Mouse (Mus musculus) kidney, embryonic 15.5 days (tissue): Measurements from ENCODE around the gene BC017158. TPM values are rescaled to one million over a fixed set of nuclear protein-coding genes. Genes with fewer than 3 reads are reported as not detected.
"Not testable (repeated sequence)": the region's sequence is repeated elsewhere in the genome, so short reads cannot be mapped to it uniquely, and the experiment has no call there.

Experiments used
- ATAC-seq: fragments of 200-750 bp; cut with Nextera tagmentation; replicated peaks from 2 replicates; pipeline ENCODE4 v1.8.0; 2017; ENCODE audit warnings: moderate TSS enrichment; ENCODE audit not compliant: low FRiP score
- H3K27ac ChIP-seq: fragments of 300-500 bp; sonication (generic); 2 replicates; pipeline ENCODE4 v1.5.1; 2015; ENCODE audit warnings: mild to moderate bottlenecking, inconsistent platforms
- H3K27me3 ChIP-seq: fragments of 300-500 bp; sonication (generic); 2 replicates; pipeline ENCODE4 v1.6.1; 2015; ENCODE audit warnings: inconsistent platforms
- H3K36me3 ChIP-seq: fragments of 300-500 bp; sonication (generic); 2 replicates; pipeline ENCODE4 v1.6.1; 2015; ENCODE audit warnings: inconsistent platforms
- H3K4me1 ChIP-seq: fragments of 300-500 bp; sonication (generic); 2 replicates; pipeline ENCODE4 v1.6.1; 2015; ENCODE audit warnings: inconsistent platforms
- H3K4me2 ChIP-seq: fragments of 300-500 bp; sonication (generic); 2 replicates; pipeline ENCODE4 v1.6.1; 2015; ENCODE audit warnings: moderate library complexity, mild to moderate bottlenecking, inconsistent platforms
- H3K4me3 ChIP-seq: fragments of 300-500 bp; sonication (generic); replicated peaks from 2 replicates; pipeline ENCODE4 v1.5.1; 2015; ENCODE audit warnings: mild to moderate bottlenecking, inconsistent platforms
- H3K9ac ChIP-seq: fragments of 300-500 bp; sonication (generic); 2 replicates; pipeline ENCODE4 v1.6.1; 2015; ENCODE audit warnings: mild to moderate bottlenecking, inconsistent platforms
- H3K9me3 ChIP-seq: fragments of 300-500 bp; sonication (generic); replicated peaks from 2 replicates; pipeline ENCODE4 v1.6.1; 2016; ENCODE audit warnings: inconsistent platforms
- WGBS: fragments of 180-500 bp; shearing (Covaris S2); methylation state at CpG from one replicate; pipeline ENCODE4 v1.1.7; 2015; ENCODE audit warnings: mixed read lengths; 5-methylcytosine and 5-hydroxymethylcytosine counted together
- polyA plus RNA-seq: library from polyadenylated mRNA; unstranded; fragments of >200 nt; fragmentation: Nextera tagmentation; extraction: Ambion mirVana; gene quantifications from 2 replicates; pipeline ENCODE4 v1.2.1, GENCODE M21; 2015

Gene BC017158
- polyA plus RNA-seq = 29.1 and 31.7 TPM in 2 replicates

GRCm38 (mm10) chr7:128297617-128298480 lies at the start of gene BC017158:
Gene BC017158 (minus strand): TSS chr7:128298170.
- Histone ChIP-seq H3K4me3 (peak within 1 kb of the TSS; percentile 85), H3K4me2 (peak within 1 kb of the TSS; percentile 76), H3K36me3 (peaks cover 21% of the 10 kb centered on the region), H3K27ac (peak within 1 kb of the TSS; percentile 88), H3K9me3 (no peaks in the 10 kb centered on the region), H3K27me3 (peaks cover 2% of the 10 kb centered on the region; the same call in 1 of the 2 replicates), H3K4me1 (peaks cover 17% of the 10 kb centered on the region), H3K9ac (peak within 1 kb of the TSS; percentile 92)
- peak; percentile 79 for ATAC-seq
- WGBS = 1% methylated on average over 47 of the region's 47 CpGs

GRCm38 (mm10) chr7:128346991-128347390 lies 49.0 kb upstream of the BC017158 start:
- no peak overlapping the region for H3K4me2 ChIP-seq
- H3K27me3 ChIP-seq = no peaks in the 10 kb centered on the region
- H3K9me3 ChIP-seq = no peaks in the 10 kb centered on the region
- H3K27ac ChIP-seq = no peak overlapping the region
- no peak overlapping the region for H3K4me3 ChIP-seq
- H3K4me1 ChIP-seq = peaks cover 15% of the 10 kb centered on the region; the same call in 1 of the 2 replicates
- H3K9ac ChIP-seq = no peak overlapping the region
- WGBS = 75% methylated on average over 8 of the region's 8 CpGs
- H3K36me3 ChIP-seq = no peaks in the 10 kb centered on the region
- no peak for ATAC-seq

GRCm38 (mm10) chr7:128346522-128346921 lies 48.6 kb upstream of the BC017158 start:
- no peaks in the 10 kb centered on the region for H3K9me3 ChIP-seq

GRCm38 (mm10) chr7:128345691-128346090 lies 47.7 kb upstream of the BC017158 start:
- Histone ChIP-seq H3K27me3 (no peaks in the 10 kb centered on the region), H3K4me1 (peaks cover 15% of the 10 kb centered on the region; the same call in 1 of the 2 replicates), H3K4me3 (no peak overlapping the region), H3K27ac (no peak overlapping the region), H3K36me3 (no peaks in the 10 kb centered on the region), H3K9ac (no peak overlapping the region), H3K9me3 (no peaks in the 10 kb centered on the region), H3K4me2 (no peak overlapping the region)
- 87% methylated on average over 6 of the region's 6 CpGs for WGBS
- no peak for ATAC-seq

More at GRCm38 (mm10) chr7:128346522-128346921, 48.6 kb upstream of the BC017158 start:
- H3K4me2 ChIP-seq = no peak overlapping the region
- H3K27ac ChIP-seq = no peak overlapping the region
- H3K9ac ChIP-seq = no peak overlapping the region
- no peaks in the 10 kb centered on the region for H3K36me3 ChIP-seq
- no peak overlapping the region for H3K4me3 ChIP-seq
- no peak for ATAC-seq
- WGBS = 66% methylated on average over 2 of the region's 2 CpGs
- no peaks in the 10 kb centered on the region for H3K27me3 ChIP-seq
- H3K4me1 ChIP-seq = peaks cover 15% of the 10 kb centered on the region; the same call in 1 of the 2 replicates

GRCm38 (mm10) chr7:128344928-128345653 lies 47.1 kb upstream of the BC017158 start:
- Histone ChIP-seq H3K9me3 (no peaks in the 10 kb centered on the region), H3K4me2 (no peak overlapping the region), H3K9ac (no peak overlapping the region), H3K27ac (no peak overlapping the region), H3K4me1 (peaks cover 12% of the 10 kb centered on the region; the same call in 1 of the 2 replicates), H3K4me3 (no peak overlapping the region), H3K27me3 (no peaks in the 10 kb centered on the region), H3K36me3 (no peaks in the 10 kb centered on the region)
- ATAC-seq = peak; percentile 75
- WGBS = 62% methylated on average over 6 of the region's 6 CpGs

GRCm38 (mm10) chr7:128344488-128344887 lies 46.5 kb upstream of the BC017158 start:
- Histone ChIP-seq H3K4me3 (no peak overlapping the region), H3K27me3 (no peaks in the 10 kb centered on the region), H3K36me3 (no peaks in the 10 kb centered on the region), H3K4me1 (peaks cover 6% of the 10 kb centered on the region; the same call in 1 of the 2 replicates), H3K9me3 (no peaks in the 10 kb centered on the region), H3K27ac (no peak overlapping the region), H3K4me2 (no peak overlapping the region), H3K9ac (no peak overlapping the region)
- ATAC-seq = no peak
- WGBS = 86% methylated on average over 7 of the region's 7 CpGs

- 78% methylated on average over 9 of the region's 10 CpGs for WGBS
Measured at GRCm38 (mm10) chr7:128342691-128343090, 44.7 kb upstream of the BC017158 start.

GRCm38 (mm10) chr7:128340321-128340720 lies 42.4 kb upstream of the BC017158 start:
- ATAC-seq, H3K4me2 ChIP-seq, H3K4me3 ChIP-seq, H3K4me1 ChIP-seq, H3K36me3 ChIP-seq, H3K9ac ChIP-seq, H3K9me3 ChIP-seq, H3K27ac ChIP-seq, H3K27me3 ChIP-seq: not testable (repeated sequence)
- 52% methylated on average over 9 of the region's 9 CpGs for WGBS

More at GRCm38 (mm10) chr7:128342691-128343090, 44.7 kb upstream of the BC017158 start:
- not testable (repeated sequence) for H3K27me3 ChIP-seq, H3K9ac ChIP-seq, H3K4me3 ChIP-seq, H3K4me1 ChIP-seq, H3K9me3 ChIP-seq, H3K27ac ChIP-seq, H3K36me3 ChIP-seq, ATAC-seq, H3K4me2 ChIP-seq

- Histone ChIP-seq H3K27ac (peak overlapping the region; percentile 81), H3K4me3 (no peak overlapping the region), H3K4me1 (peaks cover 13% of the 10 kb centered on the region), H3K4me2 (no peak overlapping the region), H3K36me3 (no peaks in the 10 kb centered on the region), H3K9ac (no peak overlapping the region), H3K27me3 (no peaks in the 10 kb centered on the region), H3K9me3 (no peaks in the 10 kb centered on the region)
- 38% methylated on average over 1 of the region's 1 CpGs for WGBS
- peak; percentile 87 for ATAC-seq
Measured at GRCm38 (mm10) chr7:128332896-128333295, 34.9 kb upstream of the BC017158 start.

GRCm38 (mm10) chr7:128330981-128331380 lies 33.0 kb upstream of the BC017158 start:
- Histone ChIP-seq H3K9me3 (no peaks in the 10 kb centered on the region), H3K4me3 (no peak overlapping the region), H3K27me3 (no peaks in the 10 kb centered on the region), H3K4me2 (no peak overlapping the region), H3K9ac (no peak overlapping the region), H3K36me3 (no peaks in the 10 kb centered on the region), H3K4me1 (peaks cover 13% of the 10 kb centered on the region), H3K27ac (no peak overlapping the region)
- WGBS = 54% methylated on average over 9 of the region's 9 CpGs
- ATAC-seq = no peak

- ATAC-seq = no peak
- Histone ChIP-seq H3K9me3 (no peaks in the 10 kb centered on the region), H3K9ac (no peak overlapping the region), H3K4me3 (no peak overlapping the region), H3K36me3 (no peaks in the 10 kb centered on the region), H3K4me2 (no peak overlapping the region), H3K27ac (no peak overlapping the region), H3K4me1 (0 out of 2 replicates have a peak, but pooled peaks cover 5% of the 10 kb centered on the region), H3K27me3 (no peaks in the 10 kb centered on the region)
- 100% methylated on average over 1 of the region's 1 CpGs for WGBS
Measured at GRCm38 (mm10) chr7:128324977-128325376, 27.0 kb upstream of the BC017158 start.

GRCm38 (mm10) chr7:128321260-128321659 lies 23.3 kb upstream of the BC017158 start:
- Histone ChIP-seq H3K27me3 (no peaks in the 10 kb centered on the region), H3K4me3 (no peak overlapping the region), H3K9ac (no peak overlapping the region), H3K9me3 (no peaks in the 10 kb centered on the region), H3K4me1 (peaks cover 18% of the 10 kb centered on the region; the same call in 1 of the 2 replicates), H3K4me2 (no peak overlapping the region), H3K27ac (no peak overlapping the region), H3K36me3 (no peaks in the 10 kb centered on the region)
- 67% methylated on average over 7 of the region's 7 CpGs for WGBS
- 0 out of 2 replicates have a peak, but pooled peaks have one; percentile 36 for ATAC-seq
